Mouse (Mus musculus): ENCODE data around the gene Tmem268. TPM values are rescaled to one million over a fixed set of nuclear protein-coding genes. Genes with fewer than 3 reads are reported as not detected.

Tmem268 gene
- polyA plus RNA-seq, 1 experiment from 2014 or later = 7.8 TPM

DNA sequence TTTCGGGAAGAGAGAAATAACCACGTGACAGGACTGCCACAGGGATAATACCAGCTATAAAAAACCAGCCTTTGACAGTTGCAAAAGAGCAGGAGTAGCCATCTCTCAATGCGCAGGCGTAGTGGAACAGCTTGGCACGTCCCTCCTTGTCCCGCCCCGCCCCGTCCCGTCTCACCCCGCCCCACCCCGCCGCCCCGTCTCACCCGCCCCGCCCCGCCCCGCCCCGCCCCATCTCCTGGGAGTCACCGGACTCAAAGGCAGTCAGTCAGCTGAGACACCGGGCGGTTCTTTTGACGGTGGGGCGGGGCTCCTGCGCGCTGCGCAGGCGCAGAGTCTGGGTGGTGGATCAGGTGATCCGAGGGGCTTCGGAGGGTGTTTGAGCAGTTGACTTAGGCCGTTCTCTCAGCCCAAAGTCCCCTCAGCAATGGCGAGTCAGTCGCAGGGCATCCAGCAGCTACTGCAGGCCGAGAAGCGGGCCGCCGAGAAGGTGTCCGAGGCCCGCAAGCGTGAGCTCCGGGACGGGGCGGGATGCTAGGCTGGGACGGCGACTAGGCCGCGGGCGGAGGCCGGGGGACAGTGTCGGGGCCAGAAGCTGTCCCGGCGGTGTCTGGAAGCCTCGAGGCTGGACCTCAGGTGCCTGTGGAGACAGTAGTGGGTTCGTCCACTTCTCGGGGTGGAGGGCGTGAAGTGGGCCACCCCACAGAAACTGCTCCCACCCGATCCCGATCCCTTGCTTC lies 13.9 kb upstream of the Tmem268 start, which contains the start of gene Atp6v1g1:
Atp6v1g1 (plus strand) TSS at position 279 of the 737 bp plus-strand sequence.
- H3K27ac ChIP-seq = peak within 1 kb of the TSS; percentile 82
- peak within 1 kb of the TSS; percentile 87 for H3K4me3 ChIP-seq
- H3K36me3 ChIP-seq = peaks cover 19% of the 10 kb centered on the region
- under 1% methylated on average over 57 of the region's 57 CpGs for WGBS (ENCODE audit: insufficient replicate concordance)
- peak within 1 kb of the TSS; percentile 82 for H3K4me2 ChIP-seq
- ATAC-seq = peak; percentile 95
- no peaks in the 10 kb centered on the region for H3K27me3 ChIP-seq (replicated peaks)
- H3K4me1 ChIP-seq = peaks cover 33% of the 10 kb centered on the region
- no peaks in the 10 kb centered on the region for H3K9me3 ChIP-seq (replicated peaks)
- peak within 1 kb of the TSS; percentile 88 for H3K9ac ChIP-seq

- Histone ChIP-seq H3K27me3 (replicated peaks) (no peaks in the 10 kb centered on the region), H3K27ac (peak overlapping the region; percentile 82), H3K36me3 (peaks cover 22% of the 10 kb centered on the region), H3K4me3 (peak overlapping the region; percentile 87), H3K9ac (peak overlapping the region; percentile 88), H3K9me3 (replicated peaks) (no peaks in the 10 kb centered on the region), H3K4me2 (peak overlapping the region; percentile 82), H3K4me1 (peaks cover 33% of the 10 kb centered on the region)
- no peak; the same call in 1 of the 2 replicates for ATAC-seq
- 19% methylated on average over 26 of the region's 26 CpGs for WGBS (ENCODE audit: insufficient replicate concordance)
Measured at GRCm38 (mm10) chr4:63545231-63545958, 13.2 kb upstream of the Tmem268 start.

DNA sequence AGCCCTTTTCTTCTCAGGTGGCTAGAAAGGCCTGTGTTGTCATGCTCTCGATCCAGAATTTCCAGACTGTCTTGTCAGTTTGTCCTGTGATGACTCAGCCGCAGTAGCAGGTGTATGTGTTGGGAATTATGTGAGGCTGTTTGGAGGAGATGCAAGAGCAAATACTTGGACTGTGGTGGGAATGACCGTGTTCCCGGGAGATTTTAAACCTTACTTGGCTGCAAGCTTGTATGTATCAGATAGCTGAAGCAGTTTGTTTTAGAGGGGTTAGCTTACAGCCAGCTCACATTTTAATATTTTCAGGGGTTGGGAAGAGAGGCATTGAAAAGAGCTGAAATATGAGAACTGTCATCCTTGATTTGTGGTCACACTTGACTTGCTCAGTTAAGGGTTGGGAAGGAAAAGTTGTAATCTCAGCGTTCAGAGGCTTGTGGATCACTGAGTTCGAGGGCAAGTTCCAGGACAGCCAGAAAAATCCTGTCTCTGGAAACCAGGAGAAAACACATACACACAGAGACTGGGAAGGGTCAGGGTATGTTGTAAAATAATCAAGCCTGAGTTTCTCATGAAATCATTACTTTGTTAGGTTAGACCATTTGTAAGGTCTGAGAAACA lies 12.0 kb upstream of the Tmem268 start:
- H3K9me3 ChIP-seq (replicated peaks) = no peaks in the 10 kb centered on the region
- ATAC-seq = no peak
- H3K4me2 ChIP-seq = peak overlapping the region; percentile 82
- peak overlapping the region; percentile 87; the same call in 1 of the 2 replicates for H3K4me3 ChIP-seq
- H3K9ac ChIP-seq = peak overlapping the region; percentile 88; the same call in 1 of the 2 replicates
- no peak overlapping the region for H3K27ac ChIP-seq
- H3K4me1 ChIP-seq = peaks cover 33% of the 10 kb centered on the region
- peaks cover 33% of the 10 kb centered on the region for H3K36me3 ChIP-seq
- WGBS (ENCODE audit: insufficient replicate concordance) = 76% methylated on average over 6 of the region's 6 CpGs
- H3K27me3 ChIP-seq (replicated peaks) = no peaks in the 10 kb centered on the region

DNA sequence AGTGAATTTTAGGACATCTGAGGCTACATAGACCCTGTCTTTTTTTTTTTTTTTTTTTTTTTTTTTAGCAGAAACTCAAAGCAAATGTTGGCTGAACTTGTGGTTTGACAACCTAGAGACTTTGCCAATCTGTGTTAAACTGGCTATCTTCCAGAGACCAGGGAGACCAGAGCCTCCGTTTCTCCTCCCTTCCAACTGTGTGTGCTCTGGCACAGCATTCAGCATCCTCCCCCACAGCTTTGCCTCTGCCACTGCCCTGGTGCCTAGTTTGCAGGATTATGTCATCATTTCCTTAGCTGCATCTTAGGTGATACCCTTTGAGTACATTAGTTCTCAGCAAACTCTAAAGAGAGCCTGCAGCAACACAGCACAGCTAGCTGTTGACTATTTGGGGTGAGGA lies 10.8 kb upstream of the Tmem268 start:
- H3K9me3 ChIP-seq (replicated peaks) = no peaks in the 10 kb centered on the region
- no peak for ATAC-seq
- no peak overlapping the region for H3K9ac ChIP-seq
- no peak overlapping the region for H3K4me3 ChIP-seq
- H3K4me2 ChIP-seq = no peak overlapping the region
- H3K4me1 ChIP-seq = peaks cover 33% of the 10 kb centered on the region
- H3K27ac ChIP-seq = no peak overlapping the region
- H3K27me3 ChIP-seq (replicated peaks) = no peaks in the 10 kb centered on the region
- peaks cover 45% of the 10 kb centered on the region for H3K36me3 ChIP-seq
- WGBS (ENCODE audit: insufficient replicate concordance) = 61% methylated on average over 1 of the region's 1 CpGs

GRCm38 (mm10) chr4:63548491-63548890 lies 10.1 kb upstream of the Tmem268 start:
- peaks cover 49% of the 10 kb centered on the region for H3K36me3 ChIP-seq
- H3K9me3 ChIP-seq (replicated peaks) = no peaks in the 10 kb centered on the region
- H3K4me1 ChIP-seq = peaks cover 32% of the 10 kb centered on the region
- H3K27ac ChIP-seq = no peak overlapping the region
- no peak overlapping the region for H3K4me3 ChIP-seq
- H3K4me2 ChIP-seq = no peak overlapping the region
- no peak for ATAC-seq
- no peak overlapping the region for H3K9ac ChIP-seq
- 68% methylated on average over 3 of the region's 3 CpGs for WGBS (ENCODE audit: insufficient replicate concordance)
- no peaks in the 10 kb centered on the region for H3K27me3 ChIP-seq (replicated peaks)

DNA sequence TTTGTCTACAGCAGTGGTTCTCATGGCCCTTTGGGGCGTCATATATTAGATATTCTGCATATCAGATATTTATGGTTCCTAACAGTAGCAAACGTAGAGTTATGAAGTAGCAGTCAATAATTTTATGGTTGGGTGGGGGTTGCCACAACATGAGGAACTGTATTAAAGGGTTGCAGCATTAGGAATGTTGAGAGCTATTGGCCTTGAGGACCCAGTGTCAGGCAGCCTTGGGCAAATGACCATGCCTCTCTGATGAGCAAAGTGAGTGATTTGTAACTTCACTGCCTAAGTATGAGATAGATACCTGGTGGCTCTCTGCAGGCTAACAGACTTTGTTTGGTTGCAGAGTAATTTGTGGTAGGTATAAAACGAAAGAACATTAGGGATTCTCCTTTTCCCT lies 7.7 kb upstream of the Tmem268 start:
- H3K4me2 ChIP-seq = no peak overlapping the region
- no peaks in the 10 kb centered on the region for H3K9me3 ChIP-seq (replicated peaks)
- 77% methylated on average over 3 of the region's 3 CpGs for WGBS (ENCODE audit: insufficient replicate concordance)
- ATAC-seq = no peak
- no peak overlapping the region for H3K9ac ChIP-seq
- peaks cover 59% of the 10 kb centered on the region for H3K36me3 ChIP-seq
- no peak overlapping the region for H3K4me3 ChIP-seq
- peaks cover 23% of the 10 kb centered on the region for H3K4me1 ChIP-seq
- H3K27me3 ChIP-seq (replicated peaks) = no peaks in the 10 kb centered on the region
- H3K27ac ChIP-seq = no peak overlapping the region

- Histone ChIP-seq H3K36me3 (peaks cover 57% of the 10 kb centered on the region), H3K9me3 (replicated peaks) (no peaks in the 10 kb centered on the region), H3K27ac (no peak overlapping the region), H3K27me3 (replicated peaks) (no peaks in the 10 kb centered on the region), H3K4me3 (no peak overlapping the region), H3K4me2 (no peak overlapping the region), H3K9ac (no peak overlapping the region), H3K4me1 (peaks cover 23% of the 10 kb centered on the region)
- ATAC-seq = no peak
- 92% methylated on average over 1 of the region's 1 CpGs for WGBS (ENCODE audit: insufficient replicate concordance)
Measured at GRCm38 (mm10) chr4:63552865-63553264, 5.7 kb upstream of the Tmem268 start.

GRCm38 (mm10) chr4:63553789-63554576 lies 4.6 kb upstream of the Tmem268 start:
- Histone ChIP-seq H3K4me1 (peaks cover 30% of the 10 kb centered on the region), H3K36me3 (peaks cover 46% of the 10 kb centered on the region), H3K27ac (no peak overlapping the region), H3K9me3 (replicated peaks) (no peaks in the 10 kb centered on the region), H3K4me2 (no peak overlapping the region), H3K9ac (no peak overlapping the region), H3K4me3 (no peak overlapping the region), H3K27me3 (replicated peaks) (no peaks in the 10 kb centered on the region)
- WGBS (ENCODE audit: insufficient replicate concordance) = 82% methylated on average over 4 of the region's 4 CpGs
- ATAC-seq = no peak

DNA sequence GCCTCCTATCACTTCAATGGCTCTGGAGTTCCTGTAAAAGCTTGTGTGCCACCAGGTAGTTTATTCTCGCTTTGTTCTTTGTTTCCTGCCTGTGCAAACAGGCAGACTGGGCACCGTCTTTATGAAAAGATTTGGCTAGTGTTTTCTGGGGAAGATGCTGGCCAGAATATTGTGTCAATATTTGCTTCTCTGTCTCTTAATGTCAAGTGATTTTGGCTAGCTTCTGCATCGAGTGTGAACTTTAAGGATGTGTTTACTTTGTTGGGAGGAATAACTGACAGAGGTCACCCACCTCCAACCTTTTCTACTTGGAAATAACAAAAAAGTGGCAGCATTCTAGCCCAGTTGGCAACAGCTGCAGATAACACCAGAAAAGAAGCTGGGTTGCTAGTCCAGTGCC lies 4.0 kb upstream of the Tmem268 start:
- no peak overlapping the region for H3K27ac ChIP-seq
- peaks cover 37% of the 10 kb centered on the region for H3K4me1 ChIP-seq
- no peak overlapping the region for H3K4me3 ChIP-seq
- WGBS (ENCODE audit: insufficient replicate concordance) = 63% methylated on average over 3 of the region's 3 CpGs
- H3K9me3 ChIP-seq (replicated peaks) = no peaks in the 10 kb centered on the region
- H3K4me2 ChIP-seq = no peak overlapping the region
- H3K36me3 ChIP-seq = peaks cover 40% of the 10 kb centered on the region
- no peak overlapping the region for H3K9ac ChIP-seq
- no peak for ATAC-seq
- no peaks in the 10 kb centered on the region for H3K27me3 ChIP-seq (replicated peaks)

GRCm38 (mm10) chr4:63555111-63555510 lies 3.5 kb upstream of the Tmem268 start:
- H3K4me3 ChIP-seq = no peak overlapping the region
- WGBS (ENCODE audit: insufficient replicate concordance) = 82% methylated on average over 2 of the region's 2 CpGs
- H3K27ac ChIP-seq = no peak overlapping the region
- H3K4me2 ChIP-seq = no peak overlapping the region
- H3K9me3 ChIP-seq (replicated peaks) = no peaks in the 10 kb centered on the region
- peaks cover 42% of the 10 kb centered on the region for H3K4me1 ChIP-seq
- no peak overlapping the region for H3K9ac ChIP-seq
- H3K27me3 ChIP-seq (replicated peaks) = no peaks in the 10 kb centered on the region
- peaks cover 37% of the 10 kb centered on the region for H3K36me3 ChIP-seq
- ATAC-seq = no peak

DNA sequence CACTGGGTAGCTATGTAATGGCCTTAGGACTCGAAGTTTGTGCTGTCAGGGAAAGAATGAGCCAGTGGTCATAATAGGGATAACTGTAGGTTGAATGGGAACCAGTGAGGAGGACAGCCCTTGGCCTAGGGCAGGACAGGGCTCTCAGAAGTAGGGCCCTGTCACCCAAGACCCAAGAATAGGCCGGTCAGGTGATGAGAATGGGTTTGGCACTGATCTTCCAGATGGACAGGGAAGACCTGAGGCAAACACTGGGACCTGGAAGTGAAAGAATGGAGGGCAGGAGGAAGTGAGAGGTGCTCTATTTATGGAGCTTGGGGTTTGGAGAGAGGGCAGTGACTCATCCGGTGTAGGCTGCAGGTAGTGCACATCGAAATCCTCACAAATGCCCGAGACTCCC lies 1.9 kb upstream of the Tmem268 start:
- Histone ChIP-seq H3K4me3 (no peak overlapping the region), H3K27me3 (replicated peaks) (no peaks in the 10 kb centered on the region), H3K9ac (no peak overlapping the region), H3K9me3 (replicated peaks) (no peaks in the 10 kb centered on the region), H3K27ac (no peak overlapping the region), H3K4me1 (peaks cover 57% of the 10 kb centered on the region), H3K36me3 (peaks cover 25% of the 10 kb centered on the region), H3K4me2 (peak overlapping the region; percentile 83; the same call in 1 of the 2 replicates)
- no peak for ATAC-seq
- 57% methylated on average over 5 of the region's 5 CpGs for WGBS (ENCODE audit: insufficient replicate concordance)

Data from liver, embryonic 12.5 days (tissue).